Mouse (Mus musculus): ENCODE results near the gene Pitpnc1.
A peak's percentile ranks its signal among the peaks of the same experiment; 100 is the strongest.

The Pitpnc1 gene

GRCm38 (mm10) chr11:107401839-107402590 is 68.5 kb downstream of the Pitpnc1 start:
- DNase-seq: no peak

- no peak for DNase-seq
Measured at GRCm38 (mm10) chr11:107400826-107401225, 69.7 kb downstream of the Pitpnc1 start.

GRCm38 (mm10) chr11:107400005-107400404 is 70.5 kb downstream of the Pitpnc1 start:
- no peak for DNase-seq

- DNase-seq: no peak
Measured at GRCm38 (mm10) chr11:107397326-107397998, 73.0 kb downstream of the Pitpnc1 start.

GRCm38 (mm10) chr11:107394245-107394644 is 76.3 kb downstream of the Pitpnc1 start:
- no peak for DNase-seq

GRCm38 (mm10) chr11:107393828-107394165 is 76.7 kb downstream of the Pitpnc1 start:
- DNase-seq: no peak

GRCm38 (mm10) chr11:107393154-107393827 is 77.2 kb downstream of the Pitpnc1 start:
- DNase-seq: no peak

GRCm38 (mm10) chr11:107390540-107390939 is 80.0 kb downstream of the Pitpnc1 start:
- DNase-seq: no peak

GRCm38 (mm10) chr11:107390001-107390400 is 80.5 kb downstream of the Pitpnc1 start:
- DNase-seq: no peak

GRCm38 (mm10) chr11:107386481-107386880 is 84.0 kb downstream of the Pitpnc1 start:
- no peak for DNase-seq

- DNase-seq: no peak
Measured at GRCm38 (mm10) chr11:107385306-107385705, 85.2 kb downstream of the Pitpnc1 start.

GRCm38 (mm10) chr11:107383985-107384384 is 86.5 kb downstream of the Pitpnc1 start:
- DNase-seq: no peak

GRCm38 (mm10) chr11:107379965-107380364 is 90.5 kb downstream of the Pitpnc1 start:
- no peak for DNase-seq

- peak; percentile 98 for DNase-seq
Measured at GRCm38 (mm10) chr11:107379089-107379845, 91.2 kb downstream of the Pitpnc1 start.

GRCm38 (mm10) chr11:107377326-107377725 is 93.2 kb downstream of the Pitpnc1 start:
- DNase-seq: no peak

- DNase-seq: no peak
Measured at GRCm38 (mm10) chr11:107376272-107376671, 94.2 kb downstream of the Pitpnc1 start.

GRCm38 (mm10) chr11:107375816-107376215 is 94.7 kb downstream of the Pitpnc1 start:
- DNase-seq: no peak

GRCm38 (mm10) chr11:107373569-107373968 is 96.9 kb downstream of the Pitpnc1 start:
- DNase-seq: no peak

- no peak for DNase-seq
Measured at GRCm38 (mm10) chr11:107373154-107373553, 97.3 kb downstream of the Pitpnc1 start.

GRCm38 (mm10) chr11:107372688-107373087 is 97.8 kb downstream of the Pitpnc1 start:
- DNase-seq: no peak

GRCm38 (mm10) chr11:107370476-107370875 is 100.0 kb downstream of the Pitpnc1 start:
- DNase-seq: no peak

- DNase-seq: no peak
Measured at GRCm38 (mm10) chr11:107369661-107370060, 100.8 kb downstream of the Pitpnc1 start.

Data from cerebellum, adult 8-10 months (tissue).